Mouse (Mus musculus) hindbrain, embryonic 13.5 days (tissue): ENCODE data around the gene Ddhd1. TPM values are rescaled to one million over a fixed set of nuclear protein-coding genes. Genes with fewer than 3 reads are reported as not detected.
A peak's percentile ranks its signal among the peaks of the same experiment; 100 is the strongest.

Source experiments
- ATAC-seq: fragments of 200-750 bp; cut with Nextera tagmentation; 2 replicates; pipeline ENCODE4 v1.8.0; 2017; ENCODE audit warnings: moderate TSS enrichment; ENCODE audit not compliant: low FRiP score
- H3K27ac ChIP-seq: fragments of 300-500 bp; sonication (generic); 2 replicates; pipeline ENCODE4 v1.5.1; 2015; ENCODE audit warnings: inconsistent platforms, mild to moderate bottlenecking, moderate library complexity
- H3K27me3 ChIP-seq: fragments of 300-500 bp; sonication (generic); 2 replicates; pipeline ENCODE4 v1.6.1; 2015; ENCODE audit warnings: mild to moderate bottlenecking, inconsistent platforms
- H3K36me3 ChIP-seq: fragments of 300-500 bp; sonication (generic); 2 replicates; pipeline ENCODE4 v1.6.1; 2015; ENCODE audit warnings: mild to moderate bottlenecking, inconsistent platforms
- H3K4me1 ChIP-seq: fragments of 300-500 bp; sonication (generic); replicated peaks from 2 replicates; pipeline ENCODE4 v1.6.1; 2015; ENCODE audit warnings: inconsistent platforms
- H3K4me2 ChIP-seq: fragments of 300-500 bp; sonication (generic); 2 replicates; pipeline ENCODE4 v1.6.1; 2015; ENCODE audit warnings: inconsistent platforms, mild to moderate bottlenecking, moderate library complexity
- H3K4me3 ChIP-seq: fragments of 300-500 bp; sonication (generic); 2 replicates; pipeline ENCODE4 v1.5.1; 2015; ENCODE audit warnings: mild to moderate bottlenecking, inconsistent platforms
- H3K9ac ChIP-seq: fragments of 300-500 bp; sonication (generic); 2 replicates; pipeline ENCODE4 v1.6.1; 2015; ENCODE audit warnings: mild to moderate bottlenecking, inconsistent platforms
- H3K9me3 ChIP-seq: fragments of 300-500 bp; sonication (generic); 2 replicates; pipeline ENCODE4 v1.6.1; 2016; ENCODE audit warnings: inconsistent platforms
- WGBS: fragments of 180-500 bp; shearing (Covaris S2); methylation state at CpG from one replicate; pipeline ENCODE4 v1.1.7; 2015; 5-methylcytosine and 5-hydroxymethylcytosine counted together
- polyA plus RNA-seq: library from polyadenylated mRNA; unstranded; fragments of >200 nt; fragmentation: Nextera tagmentation; extraction: Ambion mirVana; gene quantifications from 2 replicates; pipeline ENCODE4 v1.2.1, GENCODE M21; 2015

Gene Ddhd1
- 15.8 and 19.2 TPM in 2 replicates for polyA plus RNA-seq

GRCm38 (mm10) chr14:45657641-45658611 lies at the start of gene Ddhd1:
Ddhd1 (minus strand) TSS chr14:45658143.
- H3K4me1 ChIP-seq, result peaks cover 34% of the 10 kb centered on the region

DNA sequence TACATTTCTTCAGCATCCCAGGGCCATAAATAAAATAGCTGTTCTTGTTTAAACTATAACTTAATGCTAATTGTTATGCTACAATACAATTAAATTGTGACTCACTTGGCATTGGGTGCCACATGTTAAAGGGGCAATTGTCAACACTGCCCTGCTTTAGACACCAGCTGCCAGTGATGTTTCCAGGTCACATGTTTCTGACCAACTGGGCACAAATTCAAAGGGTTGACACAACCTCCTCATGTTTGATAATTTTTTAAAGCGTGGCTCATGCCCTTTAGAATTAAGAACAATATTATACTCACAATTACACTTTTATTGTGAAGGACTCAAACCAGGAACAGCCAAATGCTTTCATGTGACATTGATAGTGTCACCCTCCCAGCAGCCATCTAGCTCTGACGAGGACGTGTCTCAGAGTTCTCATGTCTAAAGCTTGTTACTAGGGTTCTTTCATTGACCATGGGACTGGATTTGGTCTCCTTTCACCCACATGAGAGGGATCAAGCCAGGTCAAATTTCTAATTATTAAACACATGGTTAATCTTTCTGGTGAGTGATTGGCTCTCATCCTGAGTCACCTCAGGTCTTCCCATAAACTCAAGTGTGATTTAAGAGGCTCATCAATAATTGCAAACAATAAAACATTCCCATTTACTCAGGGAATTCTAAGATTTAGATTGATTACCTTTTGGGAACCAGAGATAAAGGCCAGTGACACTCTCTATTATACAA lies 49.4 kb upstream of the Ddhd1 start:
- Histone ChIP-seq H3K4me2 (no peak overlapping the region), H3K27ac (no peak overlapping the region), H3K9me3 (no peaks in the 10 kb centered on the region), H3K9ac (no peak overlapping the region), H3K36me3 (no peaks in the 10 kb centered on the region), H3K4me1 (no peaks in the 10 kb centered on the region), H3K27me3 (no peaks in the 10 kb centered on the region), H3K4me3 (no peak overlapping the region)
- 45% methylated on average over 3 of the region's 3 CpGs for whole genome bisulfite sequencing
- ATAC-seq, result no peak

More at GRCm38 (mm10) chr14:45657641-45658611, at the start of gene Ddhd1:
- H3K9ac ChIP-seq, result peak within 1 kb of the TSS; percentile 96
- peak within 1 kb of the TSS; percentile 97 for H3K27ac ChIP-seq
- H3K36me3 ChIP-seq, result no peaks in the 10 kb centered on the region
- peak; percentile 94 for ATAC-seq
- H3K4me3 ChIP-seq, result peak within 1 kb of the TSS; percentile 88
- H3K9me3 ChIP-seq, result no peaks in the 10 kb centered on the region
- H3K4me2 ChIP-seq, result peak within 1 kb of the TSS; percentile 86
- no peaks in the 10 kb centered on the region for H3K27me3 ChIP-seq
- under 1% methylated on average over 110 of the region's 123 CpGs for WGBS

DNA sequence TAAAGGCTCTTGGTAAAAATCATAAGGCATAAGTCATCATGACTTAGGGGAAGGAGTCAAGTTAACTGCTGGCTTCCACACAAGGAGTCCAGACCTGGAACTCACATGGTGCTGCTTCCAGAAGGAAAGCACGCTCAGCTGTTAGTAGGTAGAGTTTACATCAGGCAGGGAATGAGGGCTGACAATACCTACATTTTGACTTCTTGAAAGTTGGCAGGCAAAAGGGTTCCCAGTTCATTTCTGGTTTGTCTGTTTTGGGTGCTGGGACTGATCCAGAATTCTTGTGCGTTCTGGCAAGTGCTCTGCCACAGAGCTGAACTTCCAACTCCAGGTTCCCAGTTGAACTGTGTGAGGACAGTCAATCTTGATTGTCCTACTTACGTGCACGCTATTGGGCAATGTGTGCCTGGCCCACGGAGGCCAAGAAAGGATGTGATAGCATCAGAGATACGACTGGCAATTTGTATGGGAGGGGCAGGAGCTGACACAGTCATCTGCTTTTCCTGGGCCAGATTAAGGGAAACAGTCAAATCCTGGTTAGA lies 42.2 kb upstream of the Ddhd1 start:
- no peaks in the 10 kb centered on the region for H3K27me3 ChIP-seq
- H3K9me3 ChIP-seq, result no peaks in the 10 kb centered on the region
- ATAC-seq, result no peak
- H3K4me3 ChIP-seq, result no peak overlapping the region
- no peak overlapping the region for H3K27ac ChIP-seq
- H3K4me1 ChIP-seq, result no peaks in the 10 kb centered on the region
- H3K9ac ChIP-seq, result no peak overlapping the region
- 76% methylated on average over 6 of the region's 6 CpGs for WGBS
- H3K4me2 ChIP-seq, result no peak overlapping the region
- no peaks in the 10 kb centered on the region for H3K36me3 ChIP-seq

GRCm38 (mm10) chr14:45698867-45699266 lies 40.9 kb upstream of the Ddhd1 start:
- 77% methylated on average over 3 of the region's 3 CpGs for WGBS
- Histone ChIP-seq H3K27me3 (no peaks in the 10 kb centered on the region), H3K9ac (no peak overlapping the region), H3K4me2 (no peak overlapping the region), H3K4me3 (no peak overlapping the region), H3K36me3 (no peaks in the 10 kb centered on the region), H3K9me3 (no peaks in the 10 kb centered on the region), H3K27ac (no peak overlapping the region), H3K4me1 (no peaks in the 10 kb centered on the region)
- ATAC-seq, result no peak

- Histone ChIP-seq H3K4me2 (no peak overlapping the region), H3K9me3 (no peaks in the 10 kb centered on the region), H3K4me1 (no peaks in the 10 kb centered on the region), H3K4me3 (no peak overlapping the region), H3K27ac (no peak overlapping the region), H3K27me3 (no peaks in the 10 kb centered on the region), H3K9ac (no peak overlapping the region), H3K36me3 (no peaks in the 10 kb centered on the region)
- no peak for ATAC-seq
- WGBS, result 90% methylated on average over 2 of the region's 2 CpGs
These were observed 38.2 kb upstream of the Ddhd1 start for GRCm38 (mm10) chr14:45696098-45696497.

DNA sequence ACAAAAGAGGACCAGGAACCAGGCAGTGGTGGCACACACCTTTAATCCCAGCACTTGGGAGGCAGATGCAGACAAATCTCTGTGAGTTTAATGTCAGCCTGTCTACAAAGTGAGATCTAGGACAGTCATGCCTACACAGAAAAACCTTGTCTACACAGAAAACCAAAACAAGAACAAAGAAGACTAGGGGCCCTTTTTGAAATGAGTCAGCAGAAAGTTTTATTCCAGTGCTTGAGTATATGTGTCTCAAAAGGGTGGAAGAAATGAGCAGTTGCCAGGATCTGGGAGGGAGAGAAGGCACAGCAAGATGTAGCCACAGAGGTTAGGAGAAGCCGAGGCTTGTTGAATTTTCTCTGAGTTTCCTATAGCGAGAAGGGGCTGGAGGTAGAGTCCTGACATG lies 35.9 kb upstream of the Ddhd1 start:
- 93% methylated on average over 2 of the region's 2 CpGs for WGBS
- no peak overlapping the region for H3K27ac ChIP-seq
- no peak for ATAC-seq
- peaks cover 3% of the 10 kb centered on the region for H3K4me1 ChIP-seq
- no peak overlapping the region for H3K4me3 ChIP-seq
- no peaks in the 10 kb centered on the region for H3K27me3 ChIP-seq
- no peaks in the 10 kb centered on the region for H3K36me3 ChIP-seq
- no peaks in the 10 kb centered on the region for H3K9me3 ChIP-seq
- H3K9ac ChIP-seq, result no peak overlapping the region
- H3K4me2 ChIP-seq, result no peak overlapping the region

- peak overlapping the region; percentile 76 for H3K27ac ChIP-seq
- no peaks in the 10 kb centered on the region for H3K9me3 ChIP-seq
- peak overlapping the region; percentile 59 for H3K4me2 ChIP-seq
- H3K4me1 ChIP-seq, result peaks cover 3% of the 10 kb centered on the region
- peak overlapping the region; percentile 48 for H3K4me3 ChIP-seq
- 2% methylated on average over 16 of the region's 16 CpGs for WGBS
- no peaks in the 10 kb centered on the region for H3K27me3 ChIP-seq
- H3K36me3 ChIP-seq, result no peaks in the 10 kb centered on the region
- peak overlapping the region; percentile 73 for H3K9ac ChIP-seq
- ATAC-seq, result peak; percentile 96
These were observed 32.7 kb upstream of the Ddhd1 start for GRCm38 (mm10) chr14:45690520-45691246.

GRCm38 (mm10) chr14:45685313-45685712 lies 27.4 kb upstream of the Ddhd1 start:
- no peaks in the 10 kb centered on the region for H3K9me3 ChIP-seq
- no peak for ATAC-seq
- H3K4me2 ChIP-seq, result no peak overlapping the region
- no peak overlapping the region for H3K9ac ChIP-seq
- no peaks in the 10 kb centered on the region for H3K27me3 ChIP-seq
- no peak overlapping the region for H3K27ac ChIP-seq
- no peaks in the 10 kb centered on the region for H3K36me3 ChIP-seq
- H3K4me3 ChIP-seq, result no peak overlapping the region
- peaks cover under 1% of the 10 kb centered on the region for H3K4me1 ChIP-seq
- WGBS, result 70% methylated on average over 2 of the region's 2 CpGs

DNA sequence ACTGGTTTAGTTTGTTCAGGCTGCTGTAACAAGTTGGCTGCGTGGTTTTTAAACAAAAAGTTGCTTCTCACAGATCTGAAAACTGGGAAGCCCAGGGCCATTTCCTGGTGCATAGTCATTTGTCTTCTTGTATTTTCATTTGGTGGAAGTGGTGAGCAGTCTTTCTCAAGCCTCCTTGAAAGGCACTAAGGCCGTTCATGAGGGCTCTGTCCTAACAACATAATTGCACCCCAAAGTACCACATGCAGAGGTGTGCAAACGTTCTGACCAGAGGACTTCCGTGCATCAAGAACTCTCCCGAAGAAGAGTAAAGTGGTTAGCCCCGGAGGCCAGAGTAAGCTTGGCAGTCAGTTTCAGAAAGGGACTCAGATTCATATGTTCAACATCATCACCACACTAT lies 18.8 kb upstream of the Ddhd1 start:
- Histone ChIP-seq H3K36me3 (no peaks in the 10 kb centered on the region), H3K4me3 (no peak overlapping the region), H3K27me3 (no peaks in the 10 kb centered on the region), H3K9ac (no peak overlapping the region), H3K9me3 (no peaks in the 10 kb centered on the region), H3K27ac (no peak overlapping the region), H3K4me1 (no peaks in the 10 kb centered on the region), H3K4me2 (no peak overlapping the region)
- 89% methylated on average over 6 of the region's 6 CpGs for WGBS
- ATAC-seq, result no peak

- H3K9me3 ChIP-seq, result no peaks in the 10 kb centered on the region
- ATAC-seq, result no peak
- H3K4me3 ChIP-seq, result no peak overlapping the region
- H3K9ac ChIP-seq, result no peak overlapping the region
- no peak overlapping the region for H3K4me2 ChIP-seq
- no peaks in the 10 kb centered on the region for H3K4me1 ChIP-seq
- 87% methylated on average over 4 of the region's 4 CpGs for WGBS
- no peaks in the 10 kb centered on the region for H3K27me3 ChIP-seq
- no peaks in the 10 kb centered on the region for H3K36me3 ChIP-seq
- H3K27ac ChIP-seq, result no peak overlapping the region
These were observed 10.4 kb upstream of the Ddhd1 start for GRCm38 (mm10) chr14:45668325-45668724.

DNA sequence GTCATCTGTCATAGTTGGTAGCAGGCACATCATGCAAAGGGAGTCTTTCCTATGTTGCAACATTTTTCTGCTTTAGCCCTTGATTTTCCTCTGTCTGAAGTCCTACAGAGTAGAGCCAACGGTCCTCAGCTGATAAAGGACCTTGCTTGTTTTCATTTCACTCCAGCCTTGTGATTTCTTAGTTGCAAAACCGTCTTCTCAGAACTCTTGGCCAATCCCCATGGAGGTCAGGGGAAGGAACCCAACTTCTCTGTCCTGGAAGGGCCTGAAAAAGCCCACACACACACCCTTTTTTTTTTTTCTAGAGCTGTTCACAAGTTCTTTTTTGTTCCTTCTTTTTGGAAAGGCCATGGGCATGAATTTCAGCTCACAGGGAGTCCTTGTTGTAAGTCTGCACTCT lies 9.3 kb upstream of the Ddhd1 start:
- Histone ChIP-seq H3K9me3 (no peaks in the 10 kb centered on the region), H3K4me3 (no peak overlapping the region), H3K36me3 (no peaks in the 10 kb centered on the region), H3K27me3 (no peaks in the 10 kb centered on the region), H3K4me1 (no peaks in the 10 kb centered on the region), H3K27ac (no peak overlapping the region), H3K9ac (no peak overlapping the region), H3K4me2 (no peak overlapping the region)
- no peak for ATAC-seq
- WGBS, result 84% methylated on average over 2 of the region's 2 CpGs

GRCm38 (mm10) chr14:45661575-45661974 lies 3.6 kb upstream of the Ddhd1 start:
- Histone ChIP-seq H3K9me3 (no peaks in the 10 kb centered on the region), H3K27me3 (no peaks in the 10 kb centered on the region), H3K27ac (no peak overlapping the region), H3K4me3 (no peak overlapping the region), H3K36me3 (no peaks in the 10 kb centered on the region), H3K4me1 (peaks cover 4% of the 10 kb centered on the region; the same call in 1 of the 2 replicates), H3K9ac (no peak overlapping the region), H3K4me2 (no peak overlapping the region)
- WGBS, result 51% methylated on average over 5 of the region's 5 CpGs
- no peak for ATAC-seq
